8 mouse cellular contexts compared by ENCODE assay signal in the genomic region with DNA sequence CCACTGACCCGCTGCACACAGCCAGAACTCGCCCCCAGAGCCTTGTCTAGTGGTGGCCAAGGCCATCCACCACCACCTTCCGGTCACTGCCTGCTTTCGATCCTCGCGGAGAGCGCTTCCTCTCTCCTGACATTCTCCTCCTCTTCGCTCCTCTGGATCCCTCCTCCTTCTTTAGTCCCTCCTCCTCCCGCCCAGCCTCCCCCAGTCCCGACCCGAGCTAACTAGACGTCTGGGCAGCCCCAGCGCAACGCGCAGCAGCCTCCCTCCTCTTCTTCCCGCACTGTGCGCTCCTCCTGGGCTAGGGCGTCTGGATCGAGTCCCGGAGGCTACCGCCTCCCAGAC. TPM values are rescaled to one million over a fixed set of nuclear protein-coding genes. Genes with fewer than 3 reads are reported as not detected.
DNase-seq lines count a peak whose midpoint lies in the region; ATAC-seq lines count a peak whose summit lies in the region.

Gene Egfr, plus strand, starts transcription at position 197 of the 342 bp plus-strand sequence.

- peak within 1 kb of the TSS; percentile 70 for H3K9ac ChIP-seq in hindbrain, embryonic 13.5 days

- H3K4me3 ChIP-seq in hindbrain, embryonic 13.5 days = peak within 1 kb of the TSS; percentile 60

- H3K36me3 ChIP-seq in hindbrain, embryonic 13.5 days = no peaks in the 10 kb centered on the region

- under 1% methylated on average over 21 of the region's 21 CpGs for WGBS in hindbrain, embryonic 13.5 days

- peak; percentile 88 for ATAC-seq in hindbrain, embryonic 13.5 days (ENCODE audit: low FRiP score)
- ATAC-seq in megakaryocyte-erythroid progenitor cell, adult 5-6 weeks (replicated peaks; ENCODE audit: low FRiP score, low TSS enrichment, poor library complexity, severe bottlenecking) = no peak

- peaks cover 15% of the 10 kb centered on the region for H3K4me1 ChIP-seq in hindbrain, embryonic 13.5 days (replicated peaks)

- H3K4me2 ChIP-seq in hindbrain, embryonic 13.5 days = peak within 1 kb of the TSS; percentile 99

- H3K27ac ChIP-seq in hindbrain, embryonic 13.5 days = no peak within 1 kb of the TSS

- H3K9me3 ChIP-seq in hindbrain, embryonic 13.5 days = no peaks in the 10 kb centered on the region

- peaks cover 47% of the 10 kb centered on the region for H3K27me3 ChIP-seq in hindbrain, embryonic 13.5 days

- peak; percentile 38 for DNase-seq in WW6 (ENCODE audit: low read depth, low spot score)
- DNase-seq in cerebellum, adult 9-10 months = peak; percentile 1
- peak; percentile 40 to 57 for DNase-seq in gastrocnemius, adult 8-10 months (ENCODE audit: low spot score in 2 of 2)
- DNase-seq in layer of hippocampus, postnatal 36 days = peak; percentile 23 to 30
- DNase-seq in lung, postnatal 36 days = peak; percentile 81
- DNase-seq in right cerebral cortex, postnatal 25 days = peak; percentile 26

RNA-seq across cellular contexts. Expression of gene Egfr, which starts in this region (rescaled TPM):
- total RNA-seq in gastrocnemius, adult 8-10 months (2022) = 10 to 100 TPM in 1 of 4 experiments, 1 to 10 TPM in 3; 3.5 to 12.1 (median 8.5) TPM
- 3.5 and 3.9 TPM in 2 replicates for polyA plus RNA-seq in hindbrain, embryonic 13.5 days (2015; fragmentation: Nextera tagmentation; extraction: Ambion mirVana)
- 10 to 100 TPM; 11.2 to 13.9 TPM for total RNA-seq in layer of hippocampus, postnatal 36 days (2021)
- not detected in 2 replicates for total RNA-seq in megakaryocyte-erythroid progenitor cell, adult 5-6 weeks (2014; fragmentation: Nextera tagmentation)
- total RNA-seq in megakaryocyte-erythroid progenitor cell, adult 5-6 weeks (2017) = not detected in 2 replicates

Comparison
In these comparisons a context has a peak if more than half of its experiments do, and no peak if none do; other contexts are left out.
1. RNA of gene Egfr (total RNA-seq): 11.2 to 13.9 TPM in layer of hippocampus, postnatal 36 days and 3.5 to 12.1 TPM in gastrocnemius, adult 8-10 months; not detected in megakaryocyte-erythroid progenitor cell, adult 5-6 weeks; every median in the first group is over 4 times any median in the second.
2. DNase-seq: peak in every context shown above with its lines; median percentile 81 in lung, postnatal 36 days; 48 in gastrocnemius, adult 8-10 months; 38 in WW6; 26 in layer of hippocampus, postnatal 36 days; 26 in right cerebral cortex, postnatal 25 days; 1 in cerebellum, adult 9-10 months.